Mouse (Mus musculus): ENCODE measurements at regions not wholly inside any gene's neighbourhood (a gene's known extent, or its start where the extent isn't known, plus 50 kb on each side); places are given as distances from the start of the nearest gene placed in this dataset.

GRCm38 (mm10) chr17:10044336-10044735, 275.3 kb downstream of the Qk start:
- DNase-seq (ENCODE audit: low read depth, low spot score): no peak
- H3K79me2 ChIP-seq (ENCODE audit: control insufficient read depth, insufficient read depth, low read length, poor library complexity): no peaks in the 10 kb centered on the region
- no peaks in the 10 kb centered on the region for H3K36me3 ChIP-seq (ENCODE audit: control insufficient read depth in 1 of 2, insufficient read depth in 2 of 2, low read length in 2 of 2)
- H3K4me3 ChIP-seq (ENCODE audit: control insufficient read depth in 1 of 2, insufficient read depth in 1 of 2, low read depth in 2 of 2, low read length in 2 of 2): no peak overlapping the region
- no peaks in the 10 kb centered on the region for H3K4me1 ChIP-seq (ENCODE audit: control insufficient read depth in 1 of 2, insufficient read depth in 2 of 2, low read length in 2 of 2)
- H3K27me3 ChIP-seq (ENCODE audit: control insufficient read depth in 1 of 2, insufficient read depth in 2 of 2, low read length in 2 of 2): no peaks in the 10 kb centered on the region
- H3K9me3 ChIP-seq (replicated peaks; ENCODE audit: insufficient read depth, low read length): no peaks in the 10 kb centered on the region
- TF ChIP-seq MYB (IDR thresholded peaks at IDR 0.05; ENCODE audit: low read depth, low read length): no peak
- no peak for TF ChIP-seq KAT2A (conservative IDR thresholded peaks at IDR 0.05; ENCODE audit: low read depth, low read length)
- no peak for TF ChIP-seq NRF1 (IDR thresholded peaks at IDR 0.05; ENCODE audit: insufficient read depth, low read depth, low read length, poor library complexity, severe bottlenecking)
- no peak for TF ChIP-seq MEF2A (IDR thresholded peaks at IDR 0.05; ENCODE audit: extremely low read depth, insufficient replicate concordance, low read depth, low read length, poor library complexity, severe bottlenecking)
- no peak for TF ChIP-seq TBP (IDR thresholded peaks at IDR 0.05; ENCODE audit: low read depth, low read length)
- TF ChIP-seq ELF1 (IDR thresholded peaks at IDR 0.05; ENCODE audit: low read depth, low read length): no peak
- H3K27ac ChIP-seq (ENCODE audit: control insufficient read depth, low read depth, low read length): no peak overlapping the region
- H3K9ac ChIP-seq (ENCODE audit: control insufficient read depth, low read depth, low read length, poor library complexity, severe bottlenecking): no peak overlapping the region

GRCm38 (mm10) chr17:10042042-10042652, 277.5 kb downstream of the Qk start:
- H3K27me3 ChIP-seq (ENCODE audit: control insufficient read depth in 1 of 2, insufficient read depth in 2 of 2, low read length in 2 of 2): no peaks in the 10 kb centered on the region
- H3K79me2 ChIP-seq (ENCODE audit: control insufficient read depth, insufficient read depth, low read length, poor library complexity): no peaks in the 10 kb centered on the region
- no peaks in the 10 kb centered on the region for H3K36me3 ChIP-seq (ENCODE audit: control insufficient read depth in 1 of 2, insufficient read depth in 2 of 2, low read length in 2 of 2)
- peak; percentile 3 for DNase-seq (ENCODE audit: low read depth, low spot score)
- TF ChIP-seq NRF1 (IDR thresholded peaks at IDR 0.05; ENCODE audit: insufficient read depth, low read depth, low read length, poor library complexity, severe bottlenecking) (no peak), POLR2A (IDR thresholded peaks at IDR 0.05; ENCODE audit: control insufficient read depth in 1 of 2, insufficient read depth in 1 of 2, low read depth in 1 of 2, low read length in 2 of 2, poor library complexity in 1 of 2) (no peak), RCOR1 (IDR thresholded peaks at IDR 0.05; ENCODE audit: low read depth, low read length) (no peak), ZKSCAN1 (IDR thresholded peaks at IDR 0.05; ENCODE audit: low read depth, low read length) (no peak), RAD21 (IDR thresholded peaks at IDR 0.05; ENCODE audit: low read depth, low read length) (no peak), MAZ (IDR thresholded peaks at IDR 0.05; ENCODE audit: low read depth, low read length) (no peak), TBP (IDR thresholded peaks at IDR 0.05; ENCODE audit: low read depth, low read length) (no peak), TAL1 (IDR thresholded peaks at IDR 0.05; ENCODE audit: low read length) (no peak), USF1 (IDR thresholded peaks at IDR 0.05; ENCODE audit: low read depth, low read length) (no peak), E2F4 (IDR thresholded peaks at IDR 0.05; ENCODE audit: borderline replicate concordance, low read depth, low read length) (no peak), KAT2A (conservative IDR thresholded peaks at IDR 0.05; ENCODE audit: low read depth, low read length) (no peak)
- H3K4me3 ChIP-seq (ENCODE audit: control insufficient read depth in 1 of 2, insufficient read depth in 1 of 2, low read depth in 2 of 2, low read length in 2 of 2): no peak overlapping the region
- no peaks in the 10 kb centered on the region for H3K9me3 ChIP-seq (replicated peaks; ENCODE audit: insufficient read depth, low read length)
- no peak overlapping the region for H3K27ac ChIP-seq (ENCODE audit: control insufficient read depth, low read depth, low read length)
- H3K4me1 ChIP-seq (ENCODE audit: control insufficient read depth in 1 of 2, insufficient read depth in 2 of 2, low read length in 2 of 2): no peaks in the 10 kb centered on the region
- H3K9ac ChIP-seq (ENCODE audit: control insufficient read depth, low read depth, low read length, poor library complexity, severe bottlenecking): no peak overlapping the region
